Mouse (Mus musculus): ENCODE data around the gene Ccl17.
A peak's percentile ranks its signal among the peaks of the same experiment; 100 is the strongest.
"Not testable (repeated sequence)": the region's sequence is repeated elsewhere in the genome, so short reads cannot be mapped to it uniquely, and the experiment has no call there.

Ccl17 gene

GRCm38 (mm10) chr8:94826210-94826609 is 16.0 kb downstream of the Ccl17 start:
- no peak for DNase-seq (ENCODE audit: low spot score)

GRCm38 (mm10) chr8:94828284-94828683 is 18.0 kb downstream of the Ccl17 start:
- no peak for DNase-seq (ENCODE audit: low spot score)

DNA sequence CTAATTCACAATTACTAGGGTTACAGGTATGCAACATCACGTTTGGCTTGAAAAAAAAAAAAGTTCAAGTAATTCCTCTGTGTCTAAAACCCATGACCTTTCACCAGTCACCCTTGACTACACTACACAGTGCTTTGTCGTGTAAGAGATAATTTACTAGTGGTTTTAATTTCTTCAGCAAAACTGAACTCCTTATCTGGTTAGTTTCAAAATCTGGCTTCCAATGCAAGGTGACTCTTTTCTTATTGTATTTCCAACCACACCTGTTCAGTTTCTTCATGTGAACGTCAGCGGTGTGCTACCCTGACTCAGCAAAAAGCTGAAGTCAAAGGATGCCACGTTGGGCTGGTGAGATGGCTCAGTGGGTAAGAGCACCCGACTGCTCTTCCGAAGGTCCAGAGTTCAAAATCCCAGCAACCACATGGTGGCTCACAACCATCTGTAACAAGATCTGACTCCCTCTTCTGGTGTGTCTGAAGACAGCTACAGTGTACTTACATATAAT is 23.7 kb downstream of the Ccl17 start:
- DNase-seq (ENCODE audit: low spot score), result peak; percentile 11

GRCm38 (mm10) chr8:94835751-94836150 is 25.5 kb downstream of the Ccl17 start:
- DNase-seq (ENCODE audit: low spot score), result not testable (repeated sequence)

DNA sequence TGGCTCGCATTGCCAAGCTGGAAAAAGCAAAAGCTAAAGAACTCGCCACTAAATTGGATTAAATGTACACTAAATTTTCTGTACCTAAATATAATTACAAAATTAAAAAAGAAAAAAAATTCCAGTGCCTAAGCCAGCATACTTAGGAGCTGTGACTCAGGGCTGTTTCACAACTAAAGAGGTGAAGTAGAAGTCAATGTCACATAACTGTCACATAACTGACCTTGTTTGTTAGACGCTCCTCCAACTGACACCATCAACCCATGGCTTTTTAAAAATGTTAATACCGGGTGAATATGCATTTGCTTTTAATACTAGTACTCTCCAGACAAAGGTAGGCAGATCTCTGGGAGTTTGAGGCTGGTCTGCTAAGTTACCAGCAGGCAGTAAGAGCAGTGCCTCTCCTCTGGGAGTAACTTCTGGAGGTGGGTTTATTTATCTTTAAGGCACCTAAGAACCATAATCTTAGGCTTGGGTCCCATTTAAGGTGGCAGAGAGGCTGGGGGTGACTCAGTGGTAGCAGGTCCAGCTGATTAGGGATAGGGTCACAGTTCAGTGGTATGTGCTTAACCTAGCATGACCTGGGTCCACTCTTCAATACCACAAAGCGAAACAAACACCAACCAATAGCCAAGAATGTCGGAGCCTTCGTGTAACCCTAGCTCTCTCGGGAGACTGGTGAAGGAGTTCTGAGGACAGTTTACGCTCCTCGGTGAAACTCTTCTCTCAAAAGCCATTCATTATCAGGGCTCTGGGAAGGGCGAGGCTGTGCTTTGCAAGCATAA is 26.4 kb downstream of the Ccl17 start:
- peak; percentile 18 for DNase-seq (ENCODE audit: low spot score)

- peak; percentile 94 for DNase-seq (ENCODE audit: low spot score)
Measured at GRCm38 (mm10) chr8:94837662-94838574, 27.7 kb downstream of the Ccl17 start, which contains the start of the genes Coq9 and Ciapin1. Coq9 (plus strand) TSS chr8:94838321. Ciapin1 (minus strand) TSS chr8:94838358.

DNA sequence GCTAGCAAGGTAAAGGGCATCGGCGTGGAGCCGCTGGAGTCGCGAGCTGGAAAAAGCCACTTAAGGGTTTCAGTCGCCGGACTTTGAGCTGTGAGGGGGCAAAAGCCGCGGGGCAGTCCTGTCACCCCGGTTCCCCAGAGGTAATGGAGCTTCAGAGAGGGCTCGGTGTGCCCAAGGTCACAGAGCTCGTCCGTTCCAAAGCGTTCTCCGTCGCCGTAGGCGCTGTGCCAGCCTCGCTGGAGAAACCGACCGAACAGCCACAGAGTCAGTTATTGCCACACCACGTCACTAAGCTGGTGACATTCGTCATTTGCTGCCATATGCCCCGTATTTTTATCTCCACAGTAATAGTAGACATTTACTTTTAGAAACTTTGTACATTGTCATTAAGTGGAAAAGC is 28.3 kb downstream of the Ccl17 start:
- no peak for DNase-seq (ENCODE audit: low spot score)

DNA sequence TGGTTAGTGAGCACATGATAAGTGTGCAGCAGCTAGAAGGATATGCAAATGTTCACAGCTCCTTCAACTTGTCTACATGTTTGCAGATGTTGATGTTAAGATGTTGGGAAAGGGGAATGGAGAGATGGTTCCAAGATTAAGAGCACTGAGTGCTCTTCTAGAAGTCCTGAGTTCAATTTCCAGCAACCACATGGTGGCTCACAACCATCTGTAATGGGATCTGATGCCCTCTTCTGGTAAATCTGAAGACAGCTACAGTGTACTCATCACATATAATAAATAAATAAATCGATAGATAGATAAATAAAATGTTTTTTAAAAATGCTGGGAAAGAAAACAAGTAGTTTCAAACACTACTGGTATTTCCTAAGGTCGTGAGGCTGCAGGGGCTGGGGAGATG is 30.9 kb downstream of the Ccl17 start:
- DNase-seq (ENCODE audit: low spot score), result no peak

DNA sequence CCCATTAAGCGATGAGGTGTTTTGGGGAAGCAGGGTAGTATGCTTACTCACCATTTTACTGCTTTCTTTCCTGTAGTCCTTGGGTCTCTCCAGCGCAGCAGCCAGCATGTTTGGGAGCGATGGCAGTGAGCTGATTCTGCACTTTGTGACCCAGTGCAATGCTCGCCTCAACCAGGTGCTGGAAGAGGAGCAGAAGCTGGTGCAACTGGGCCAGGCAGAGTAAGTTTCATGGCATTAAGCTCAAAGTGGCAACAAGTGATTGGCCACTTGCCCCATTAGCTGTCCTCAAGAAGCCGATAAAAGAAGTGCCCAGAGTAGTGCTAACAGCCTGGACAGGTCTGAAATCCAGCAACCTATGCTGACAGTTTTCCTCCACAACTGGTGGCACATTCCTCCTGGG is 39.8 kb downstream of the Ccl17 start:
- no peak for DNase-seq (ENCODE audit: low spot score)

DNA sequence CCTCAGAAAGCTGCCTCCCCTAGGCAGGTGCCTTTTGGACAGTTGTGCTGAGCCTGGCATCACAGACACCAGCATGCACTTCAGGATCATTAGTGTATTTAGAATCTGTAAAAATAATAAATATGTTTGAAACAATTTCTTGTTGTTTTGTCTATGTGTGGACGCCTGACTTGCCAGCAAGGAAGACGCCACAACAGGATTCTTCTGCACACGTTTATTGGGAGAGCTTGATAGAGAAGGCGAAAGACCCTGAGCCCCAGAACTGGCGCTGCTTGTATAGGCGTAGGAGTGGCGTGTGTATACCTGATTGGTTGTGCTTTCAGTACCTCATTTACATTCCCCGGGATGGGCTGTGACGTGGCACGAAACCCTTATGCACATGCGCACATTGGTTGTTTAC is 44.5 kb downstream of the Ccl17 start:
- not testable (repeated sequence) for DNase-seq (ENCODE audit: low spot score)

DNA sequence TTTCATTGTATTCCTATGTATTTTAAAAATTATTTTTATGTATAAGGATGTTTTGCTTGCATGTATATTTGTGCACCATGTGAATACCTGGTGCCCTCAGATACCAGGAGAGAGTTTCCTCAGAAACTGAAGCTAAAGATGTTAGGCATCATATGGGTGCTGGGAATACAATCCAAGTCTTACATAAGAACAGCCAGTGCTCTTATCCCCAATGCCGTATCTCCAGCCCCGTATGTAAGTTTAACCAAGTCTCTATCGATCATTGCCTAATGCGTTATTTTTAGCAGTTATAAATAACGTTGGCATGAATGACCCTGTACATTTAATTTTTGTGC is 46.7 kb downstream of the Ccl17 start:
- DNase-seq (ENCODE audit: low spot score), result no peak

- DNase-seq (ENCODE audit: low spot score), result peak; percentile 84
Measured at GRCm38 (mm10) chr8:94857346-94858173, 47.3 kb downstream of the Ccl17 start, which contains the start of gene Polr2c. Polr2c (plus strand) TSS chr8:94857450.

DNA sequence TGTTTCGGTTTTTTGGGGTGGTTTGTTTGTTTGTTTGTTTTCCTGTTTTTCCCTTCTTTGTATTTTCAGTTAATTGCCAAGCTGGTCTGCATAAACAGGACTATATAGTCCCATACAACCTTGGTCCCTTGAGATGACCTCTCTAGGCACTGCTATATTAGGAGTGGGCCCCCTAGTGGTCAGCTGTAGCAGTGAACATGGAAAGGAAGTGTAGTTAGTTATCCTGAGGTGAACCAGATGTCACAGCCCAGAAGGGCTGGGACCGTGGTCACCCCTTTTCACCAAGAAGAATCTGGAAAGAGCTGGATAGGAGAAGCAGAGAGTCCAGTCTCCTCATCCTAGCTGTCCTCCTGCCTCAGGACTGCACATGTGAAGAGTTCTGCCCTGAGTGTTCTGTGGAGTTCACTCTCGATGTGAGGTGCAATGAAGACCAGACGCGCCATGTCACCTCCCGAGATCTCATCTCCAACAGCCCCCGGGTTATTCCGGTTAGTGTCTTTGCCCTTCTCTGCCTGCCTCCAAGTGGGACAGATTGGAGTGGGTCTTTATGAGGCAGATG is 51.2 kb downstream of the Ccl17 start:
- peak; percentile 50 for DNase-seq (ENCODE audit: low spot score)

All from yolk sac, embryonic 10.5 days (tissue).